Mouse (Mus musculus) myocyte (in vitro differentiated cells): ENCODE data around the gene AU040320. TPM values are rescaled to one million over a fixed set of nuclear protein-coding genes. Genes with fewer than 3 reads are reported as not detected.

Experiments
- H3K27me3 ChIP-seq: one replicate; pipeline ENCODE4 v1.6.1; 2011; ENCODE audit not compliant: control insufficient read depth, insufficient read depth, insufficient read length
- H3K36me3 ChIP-seq: one replicate; pipeline ENCODE4 v1.6.1; 2011; ENCODE audit not compliant: control insufficient read depth, insufficient read depth
- H3K4me2 ChIP-seq: one replicate; pipeline ENCODE4 v1.6.1; 2011; ENCODE audit warnings: low read depth, control low read depth
- H3K4me3 ChIP-seq: one replicate; pipeline ENCODE4 v1.5.1; 2011; ENCODE audit warnings: mild to moderate bottlenecking, control low read depth, moderate library complexity
- H3K79me2 ChIP-seq: one replicate; pipeline ENCODE4 v1.6.1; 2011; ENCODE audit not compliant: control insufficient read depth, insufficient read depth
- H3ac ChIP-seq: one replicate; pipeline ENCODE4 v1.6.1; 2011; ENCODE audit not compliant: control insufficient read depth, insufficient read length
- CEBPB ChIP-seq: IDR thresholded peaks from 2 replicates; pipeline ENCODE4 v1.6.1; 2011; ENCODE audit warnings: mild to moderate bottlenecking, moderate library complexity; ENCODE audit not compliant: poor library complexity, insufficient read depth, severe bottlenecking
- E2F4 ChIP-seq: IDR thresholded peaks from one replicate; pipeline ENCODE4 v1.6.1; 2011; ENCODE audit warnings: mild to moderate bottlenecking, control low read depth, moderate library complexity; ENCODE audit not compliant: insufficient read depth
- MAX ChIP-seq: IDR thresholded peaks from one replicate; pipeline ENCODE4 v1.6.1; 2011; ENCODE audit warnings: low read depth, mild to moderate bottlenecking, control low read depth
- MYOD1 ChIP-seq, 3 experiments: IDR thresholded peaks; one replicate each; pipeline ENCODE4 v1.6.1; 2011; ENCODE audit warnings: control low read depth in 2 of 3, low read depth in 2 of 3, mild to moderate bottlenecking in 2 of 3, moderate library complexity in 1 of 3; ENCODE audit not compliant: insufficient read length in 2 of 3, control insufficient read depth in 1 of 3
- MYOG ChIP-seq, 3 experiments: IDR thresholded peaks; one replicate each; pipeline ENCODE4 v1.6.1; 2011; ENCODE audit warnings: control low read depth in 2 of 3, low read depth in 2 of 3, mild to moderate bottlenecking in 2 of 3; ENCODE audit not compliant: insufficient read length in 2 of 3, control insufficient read depth in 1 of 3, insufficient read depth in 1 of 3
- POLR2A ChIP-seq: IDR thresholded peaks from one replicate; pipeline ENCODE4 v1.6.1; 2011; ENCODE audit warnings: low read depth, mild to moderate bottlenecking, control low read depth, moderate library complexity; ENCODE audit not compliant: insufficient read length
- POLR2AphosphoS2 ChIP-seq: IDR thresholded peaks from one replicate; pipeline ENCODE4 v1.6.1; 2011; ENCODE audit warnings: low read depth, control low read depth; ENCODE audit not compliant: insufficient read length
- REST ChIP-seq: IDR thresholded peaks from one replicate; pipeline ENCODE4 v1.6.1; 2011; ENCODE audit warnings: mild to moderate bottlenecking, control low read depth, moderate library complexity; ENCODE audit not compliant: insufficient read depth, insufficient read length
- SRF ChIP-seq: IDR thresholded peaks from one replicate; pipeline ENCODE4 v1.6.1; 2011; ENCODE audit warnings: low read depth; ENCODE audit not compliant: control insufficient read depth, insufficient read length
- TCF12 ChIP-seq: IDR thresholded peaks from one replicate; pipeline ENCODE4 v1.6.1; 2011; ENCODE audit warnings: mild to moderate bottlenecking, control low read depth; ENCODE audit not compliant: poor library complexity, insufficient read depth, severe bottlenecking
- TCF3 ChIP-seq: IDR thresholded peaks from one replicate; pipeline ENCODE4 v1.6.1; 2011; ENCODE audit warnings: low read depth, control low read depth; ENCODE audit not compliant: insufficient read length
- USF1 ChIP-seq: IDR thresholded peaks from one replicate; pipeline ENCODE4 v1.6.1; 2011; ENCODE audit warnings: low read depth, mild to moderate bottlenecking, control low read depth, moderate library complexity
- polyA plus RNA-seq: library from polyadenylated mRNA; unstranded; fragments of >200 nt; fragmentation: generic; extraction: Trizol; gene quantifications from one replicate; pipeline ENCODE4 v1.2.1, GENCODE M21; 2012; ENCODE audit warnings: missing spikeins

AU040320 gene
- polyA plus RNA-seq, 1 experiment: 56.6 TPM

- no peak overlapping the region for H3K4me3 ChIP-seq
- TF ChIP-seq TCF3: no peak
- TF ChIP-seq USF1: no peak
- no peak for TF ChIP-seq MAX
- H3K27me3 ChIP-seq: peaks cover 83% of the 10 kb centered on the region
- H3K4me2 ChIP-seq: no peak overlapping the region
- no peaks in the 10 kb centered on the region for H3K36me3 ChIP-seq
- no peak overlapping the region for H3ac ChIP-seq
- H3K79me2 ChIP-seq: no peaks in the 10 kb centered on the region
Observed at GRCm38 (mm10) chr4:126732531-126733380, 20.6 kb upstream of the AU040320 start.

DNA sequence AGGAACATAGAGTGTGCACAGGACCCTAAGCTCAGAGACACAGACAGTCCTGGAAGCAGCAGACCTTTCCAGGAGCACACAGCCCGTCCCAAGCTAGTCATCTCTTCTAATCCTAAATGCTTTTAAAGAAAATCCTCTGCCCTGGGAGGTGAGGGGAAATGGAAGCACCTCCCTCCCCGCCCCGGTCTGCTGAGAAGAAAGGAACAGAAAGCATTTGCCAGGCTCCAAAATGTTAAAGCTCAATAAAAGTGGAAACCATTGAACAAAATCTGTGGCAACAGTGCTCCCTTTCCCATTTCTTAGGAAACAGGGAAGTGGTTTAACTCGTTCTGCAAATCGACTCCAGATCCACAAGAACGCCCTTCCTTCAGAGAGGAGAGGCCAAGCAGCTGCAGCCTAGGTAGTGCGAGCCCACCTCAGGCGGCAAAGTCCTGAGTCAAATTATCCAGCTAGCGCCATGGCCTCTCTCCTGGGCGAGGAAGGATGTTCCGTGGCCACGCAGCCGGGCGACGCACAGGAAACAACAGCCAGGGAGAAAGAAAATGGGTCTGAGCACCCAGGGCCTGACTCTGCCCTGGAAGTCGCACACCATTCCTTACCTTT, 19.2 kb upstream of the AU040320 start:
- no peak overlapping the region for H3K4me3 ChIP-seq
- H3K4me2 ChIP-seq: no peak overlapping the region
- H3K27me3 ChIP-seq: peaks cover 89% of the 10 kb centered on the region
- no peak overlapping the region for H3ac ChIP-seq
- no peaks in the 10 kb centered on the region for H3K36me3 ChIP-seq
- no peaks in the 10 kb centered on the region for H3K79me2 ChIP-seq
- TF ChIP-seq POLR2A (no peak), REST (no peak), CEBPB (no peak), USF1 (no peak), POLR2AphosphoS2 (no peak), MYOD1 (IDR thresholded peaks at IDR 0.05; ENCODE audit: control insufficient read depth in 1 of 3, insufficient read length in 2 of 3, low read depth in 2 of 3) (no peak)

DNA sequence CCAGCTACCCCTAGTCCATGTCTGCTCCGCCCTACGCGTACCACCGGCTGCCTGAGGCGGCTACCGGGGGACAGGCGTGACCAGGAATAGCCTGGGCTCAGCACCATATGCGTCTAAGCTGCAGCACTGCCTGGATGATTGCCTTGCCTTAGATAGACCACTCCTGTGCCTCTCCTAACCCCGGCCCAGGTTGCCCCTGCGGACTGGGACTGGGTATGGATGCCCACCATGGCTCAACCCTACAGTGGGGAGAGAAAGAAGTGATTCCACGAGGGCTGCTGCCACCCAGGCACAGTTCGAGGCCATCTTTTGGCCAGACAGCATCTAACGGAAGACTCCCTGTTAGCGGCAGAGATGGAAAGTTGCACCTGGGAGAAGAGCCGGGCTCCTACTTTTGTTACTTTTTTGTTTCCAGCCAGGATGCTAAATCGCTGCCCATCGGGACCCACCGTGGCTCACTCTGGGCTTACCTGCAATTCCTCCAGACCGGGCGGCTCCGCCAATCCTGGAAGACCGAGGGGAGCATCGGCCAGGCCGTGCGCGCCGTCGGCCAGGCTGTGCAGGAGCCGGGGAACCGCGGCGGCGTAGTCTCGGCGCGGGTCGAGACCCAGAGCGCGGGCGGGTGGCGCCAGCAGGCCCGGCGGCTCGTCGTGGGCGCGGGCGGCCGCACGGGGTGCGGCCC, 18.5 kb upstream of the AU040320 start:
- Histone ChIP-seq H3K36me3 (no peaks in the 10 kb centered on the region), H3K79me2 (no peaks in the 10 kb centered on the region), H3K4me2 (no peak overlapping the region), H3ac (no peak overlapping the region), H3K27me3 (peaks cover 85% of the 10 kb centered on the region), H3K4me3 (no peak overlapping the region)
- TF ChIP-seq MAX: no peak
- no peak for TF ChIP-seq REST
- no peak for TF ChIP-seq CEBPB
- no peak for TF ChIP-seq MYOG (IDR thresholded peaks at IDR 0.05; ENCODE audit: control insufficient read depth in 1 of 3, insufficient read depth in 1 of 3, insufficient read length in 2 of 3, low read depth in 2 of 3)
- no peak for TF ChIP-seq SRF
- no peak for TF ChIP-seq USF1
- no peak for TF ChIP-seq TCF12
- no peak for TF ChIP-seq E2F4
- TF ChIP-seq MYOD1 (IDR thresholded peaks at IDR 0.05; ENCODE audit: control insufficient read depth in 1 of 3, insufficient read length in 2 of 3, low read depth in 2 of 3): no peak
- TF ChIP-seq POLR2AphosphoS2: no peak
- no peak for TF ChIP-seq TCF3
- TF ChIP-seq POLR2A: no peak

- Histone ChIP-seq H3K79me2 (no peaks in the 10 kb centered on the region), H3K4me2 (no peak overlapping the region), H3K36me3 (no peaks in the 10 kb centered on the region), H3ac (no peak overlapping the region), H3K4me3 (no peak overlapping the region), H3K27me3 (peaks cover 81% of the 10 kb centered on the region)
- TF ChIP-seq MAX (no peak), TCF3 (no peak), POLR2AphosphoS2 (no peak), CEBPB (no peak), REST (no peak), POLR2A (no peak), USF1 (no peak), SRF (no peak), TCF12 (no peak), MYOD1 (IDR thresholded peaks at IDR 0.05; ENCODE audit: control insufficient read depth in 1 of 3, insufficient read length in 2 of 3, low read depth in 2 of 3) (no peak)
Observed at GRCm38 (mm10) chr4:126735382-126736000, 17.9 kb upstream of the AU040320 start.

- Histone ChIP-seq H3K4me2 (no peak within 1 kb of the TSS), H3K27me3 (peaks cover 75% of the 10 kb centered on the region), H3K79me2 (no peaks in the 10 kb centered on the region), H3K36me3 (no peaks in the 10 kb centered on the region), H3K4me3 (no peak within 1 kb of the TSS), H3ac (no peak within 1 kb of the TSS)
- TF ChIP-seq CEBPB: no peak
- TF ChIP-seq USF1: no peak
- TF ChIP-seq TCF12: no peak
- no peak for TF ChIP-seq POLR2A
- no peak for TF ChIP-seq MYOG (IDR thresholded peaks at IDR 0.05; ENCODE audit: control insufficient read depth in 1 of 3, insufficient read depth in 1 of 3, insufficient read length in 2 of 3, low read depth in 2 of 3)
- no peak for TF ChIP-seq SRF
- no peak for TF ChIP-seq REST
- no peak for TF ChIP-seq POLR2AphosphoS2
- no peak for TF ChIP-seq MAX
- TF ChIP-seq MYOD1 (IDR thresholded peaks at IDR 0.05; ENCODE audit: control insufficient read depth in 1 of 3, insufficient read length in 2 of 3, low read depth in 2 of 3): no peak
- no peak for TF ChIP-seq E2F4
Observed at GRCm38 (mm10) chr4:126736001-126736414, 17.3 kb upstream of the AU040320 start, which contains the start of gene Tfap2e. Gene Tfap2e (minus strand): TSS chr4:126736240.
